Mouse (Mus musculus) retina, adult 2 months (tissue): ENCODE measurements around the gene Cacna2d1.

Source experiments
- DNase-seq: peaks from one replicate; pipeline ENCODE4 v3.0.0-alpha.2; 2012; ENCODE audit warnings: low read depth, low spot score

Gene Cacna2d1

GRCm38 (mm10) chr5:16146602-16147001, 212.1 kb downstream of the Cacna2d1 start:
- DNase-seq, result no peak

GRCm38 (mm10) chr5:16155375-16156284, 221.1 kb downstream of the Cacna2d1 start:
- no peak for DNase-seq

GRCm38 (mm10) chr5:16163270-16163669, 228.8 kb downstream of the Cacna2d1 start:
- no peak for DNase-seq

GRCm38 (mm10) chr5:16166117-16166867, 231.8 kb downstream of the Cacna2d1 start:
- DNase-seq, result no peak

- no peak for DNase-seq
Observed at GRCm38 (mm10) chr5:16166868-16167267, 232.4 kb downstream of the Cacna2d1 start.

GRCm38 (mm10) chr5:16181041-16181440, 246.6 kb downstream of the Cacna2d1 start:
- DNase-seq, result no peak

- no peak for DNase-seq
Observed at GRCm38 (mm10) chr5:16184064-16184463, 249.6 kb downstream of the Cacna2d1 start.

- no peak for DNase-seq
Observed at GRCm38 (mm10) chr5:16187931-16188330, 253.4 kb downstream of the Cacna2d1 start.

- DNase-seq, result no peak
Observed at GRCm38 (mm10) chr5:16189878-16190277, 255.4 kb downstream of the Cacna2d1 start.

GRCm38 (mm10) chr5:16191165-16191564, 256.7 kb downstream of the Cacna2d1 start:
- no peak for DNase-seq

- no peak for DNase-seq
Observed at GRCm38 (mm10) chr5:16199816-16200215, 265.3 kb downstream of the Cacna2d1 start.

GRCm38 (mm10) chr5:16221960-16222359, 287.5 kb downstream of the Cacna2d1 start:
- DNase-seq, result no peak

- DNase-seq, result no peak
Observed at GRCm38 (mm10) chr5:16225359-16225758, 290.9 kb downstream of the Cacna2d1 start.

- no peak for DNase-seq
Observed at GRCm38 (mm10) chr5:16229384-16229783, 294.9 kb downstream of the Cacna2d1 start.

GRCm38 (mm10) chr5:16231477-16231876, 297.0 kb downstream of the Cacna2d1 start:
- no peak for DNase-seq

- no peak for DNase-seq
Observed at GRCm38 (mm10) chr5:16234891-16235290, 300.4 kb downstream of the Cacna2d1 start.

GRCm38 (mm10) chr5:16235864-16236263, 301.4 kb downstream of the Cacna2d1 start:
- DNase-seq, result no peak

- no peak for DNase-seq
Observed at GRCm38 (mm10) chr5:16236608-16237007, 302.1 kb downstream of the Cacna2d1 start.

- peak; percentile 11 for DNase-seq
Observed at GRCm38 (mm10) chr5:16237972-16238371, 303.5 kb downstream of the Cacna2d1 start.

- no peak for DNase-seq
Observed at GRCm38 (mm10) chr5:16240255-16240654, 305.8 kb downstream of the Cacna2d1 start.

- no peak for DNase-seq
Observed at GRCm38 (mm10) chr5:16243599-16243998, 309.1 kb downstream of the Cacna2d1 start.

GRCm38 (mm10) chr5:16252738-16253513, 318.4 kb downstream of the Cacna2d1 start:
- no peak for DNase-seq
